Mouse (Mus musculus) hindbrain, embryonic 12.5 days (tissue): ENCODE data around the gene Immp1l. TPM values are rescaled to one million over a fixed set of nuclear protein-coding genes. Genes with fewer than 3 reads are reported as not detected.

Source experiments
- microRNA-seq: library from miRNA; unstranded; fragments of <30 nt; microRNA quantifications from one replicate; pipeline ENCODE4, GENCODE M21; 2017
- polyA plus RNA-seq: library from polyadenylated mRNA; unstranded; fragments of >200 nt; fragmentation: Nextera tagmentation; extraction: Ambion mirVana; gene quantifications from 2 replicates; pipeline ENCODE4 v1.2.1, GENCODE M21; 2016

The Immp1l gene
- polyA plus RNA-seq, 1 experiment from 2014 or later = 124 TPM

Small RNA genes within 50 kb of the gene (microRNA-seq; reads per million reads assigned to microRNA genes)
- gene Gm22002 = not detected

Other genes starting within 250 kb of the Immp1l start
- gene Pax6, start 235.7 kb upstream of the Immp1l start, polyA plus RNA-seq = 17.9 and 20.1 TPM in 2 replicates
- gene Elp4, start 74 bp upstream of the Immp1l start, polyA plus RNA-seq = 49.7 and 50.4 TPM in 2 replicates
- gene Dnajc24, start 98.9 kb downstream of the Immp1l start, polyA plus RNA-seq = 43.6 and 44.3 TPM in 2 replicates